Mouse (Mus musculus) urinary bladder, postnatal 10 days (tissue): Measurements from ENCODE around the gene Iffo2.

Source experiments
- DNase-seq: peaks from one replicate; pipeline ENCODE4 v3.0.0; 2022; ENCODE audit warnings: low spot score

The Iffo2 gene

GRCm38 (mm10) chr4:139641829-139642425, 111.6 kb downstream of the Iffo2 start:
- DNase-seq, result no peak

DNA sequence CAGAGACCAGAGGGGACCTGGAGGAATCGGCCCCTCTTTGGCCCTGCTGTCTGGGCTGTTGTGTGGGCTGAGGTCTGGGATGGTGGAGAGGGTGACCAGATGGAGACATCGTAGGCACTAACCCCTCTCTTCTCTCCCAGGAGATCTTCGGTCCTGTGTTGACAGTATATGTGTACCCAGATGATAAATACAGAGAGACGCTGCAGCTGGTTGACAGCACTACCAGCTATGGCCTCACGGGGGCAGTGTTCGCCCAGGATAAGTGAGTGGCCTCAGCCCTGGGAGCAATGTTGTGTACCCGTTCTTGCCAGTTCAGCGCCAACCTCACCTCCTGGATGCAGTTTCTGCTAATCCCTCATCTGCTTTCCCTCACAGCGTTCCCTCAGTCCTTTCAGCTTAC, 113.6 kb downstream of the Iffo2 start:
- peak; percentile 50 for DNase-seq

GRCm38 (mm10) chr4:139646916-139647315, 116.6 kb downstream of the Iffo2 start:
- no peak for DNase-seq

GRCm38 (mm10) chr4:139650086-139650743, 119.9 kb downstream of the Iffo2 start:
- no peak for DNase-seq

DNA sequence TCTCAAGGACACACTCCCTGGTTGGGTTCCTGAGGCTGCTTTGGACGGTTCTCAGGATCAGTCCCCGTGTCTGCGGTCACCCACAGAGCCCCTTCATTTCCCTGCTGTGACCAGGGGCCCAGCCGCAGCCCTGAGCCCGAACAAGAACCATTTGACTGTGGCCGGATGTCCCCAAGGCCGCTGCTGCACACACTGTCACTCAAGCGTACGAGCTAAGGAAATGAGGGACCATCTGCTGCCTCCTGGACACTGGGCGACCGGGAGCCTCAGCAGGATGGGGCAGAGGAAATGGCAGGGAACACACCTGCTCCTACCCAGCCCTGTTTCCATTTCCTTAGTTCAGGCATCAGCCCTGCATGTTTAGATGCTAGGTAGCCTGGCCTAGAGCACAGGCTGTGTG, 120.6 kb downstream of the Iffo2 start:
- DNase-seq, result no peak

DNA sequence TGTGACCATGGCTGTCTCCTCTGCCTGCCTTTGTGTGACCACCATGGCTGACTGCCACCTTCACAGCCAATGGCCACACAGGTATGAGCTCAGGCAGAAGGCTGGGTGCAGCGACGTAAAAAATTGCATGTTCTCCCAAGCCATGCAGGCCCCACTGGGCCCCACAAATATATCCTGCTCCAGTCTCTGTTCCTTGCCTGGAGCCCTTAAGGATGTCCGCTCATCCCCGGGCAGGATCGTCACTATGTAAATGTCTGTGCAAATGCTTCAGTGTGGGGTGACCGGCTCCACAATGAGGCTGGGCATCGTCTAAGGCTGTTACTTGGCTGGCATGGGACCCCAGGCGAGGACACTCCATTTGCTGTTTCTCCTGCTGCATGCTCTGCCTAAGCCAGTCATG, 122.9 kb downstream of the Iffo2 start, which contains the start of gene Tas1r2:
Gene Tas1r2 (plus strand): TSS at position 301 of the 400 bp plus-strand sequence.
- DNase-seq, result no peak

GRCm38 (mm10) chr4:139661897-139662296, 131.5 kb downstream of the Iffo2 start:
- no peak for DNase-seq

- DNase-seq, result no peak
Measured at GRCm38 (mm10) chr4:139667632-139668031, 137.3 kb downstream of the Iffo2 start.

DNA sequence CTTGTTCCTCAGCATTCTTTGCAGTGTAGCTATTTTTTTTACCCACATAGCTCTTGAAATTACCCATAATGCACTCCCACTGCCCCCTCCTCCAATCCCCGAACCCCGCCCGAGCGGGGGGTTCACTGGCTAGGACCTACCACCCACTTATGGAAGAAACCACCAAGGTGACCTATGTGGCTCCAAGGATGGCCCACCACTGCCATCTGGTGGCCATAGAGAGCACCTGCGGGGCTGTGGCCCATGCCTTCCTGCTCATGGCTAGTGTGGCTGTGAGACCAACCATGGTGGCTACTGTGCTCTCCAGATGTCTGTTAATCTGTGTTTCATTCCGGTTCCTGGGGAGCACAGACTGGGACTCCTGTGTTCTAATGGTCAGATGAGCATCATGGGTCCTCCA, 139.5 kb downstream of the Iffo2 start:
- no peak for DNase-seq
